Mouse (Mus musculus) cerebellum, postnatal 10 days (tissue): ENCODE results near the gene Pgam1.
"Not testable (repeated sequence)": the region's sequence is repeated elsewhere in the genome, so short reads cannot be mapped to it uniquely, and the experiment has no call there.

Experiments
- DNase-seq, 2 experiments: peaks; one replicate each; pipeline ENCODE4 v3.0.0; 2021; ENCODE audit warnings: mixed read lengths in 2 of 2

Gene Pgam1

DNA sequence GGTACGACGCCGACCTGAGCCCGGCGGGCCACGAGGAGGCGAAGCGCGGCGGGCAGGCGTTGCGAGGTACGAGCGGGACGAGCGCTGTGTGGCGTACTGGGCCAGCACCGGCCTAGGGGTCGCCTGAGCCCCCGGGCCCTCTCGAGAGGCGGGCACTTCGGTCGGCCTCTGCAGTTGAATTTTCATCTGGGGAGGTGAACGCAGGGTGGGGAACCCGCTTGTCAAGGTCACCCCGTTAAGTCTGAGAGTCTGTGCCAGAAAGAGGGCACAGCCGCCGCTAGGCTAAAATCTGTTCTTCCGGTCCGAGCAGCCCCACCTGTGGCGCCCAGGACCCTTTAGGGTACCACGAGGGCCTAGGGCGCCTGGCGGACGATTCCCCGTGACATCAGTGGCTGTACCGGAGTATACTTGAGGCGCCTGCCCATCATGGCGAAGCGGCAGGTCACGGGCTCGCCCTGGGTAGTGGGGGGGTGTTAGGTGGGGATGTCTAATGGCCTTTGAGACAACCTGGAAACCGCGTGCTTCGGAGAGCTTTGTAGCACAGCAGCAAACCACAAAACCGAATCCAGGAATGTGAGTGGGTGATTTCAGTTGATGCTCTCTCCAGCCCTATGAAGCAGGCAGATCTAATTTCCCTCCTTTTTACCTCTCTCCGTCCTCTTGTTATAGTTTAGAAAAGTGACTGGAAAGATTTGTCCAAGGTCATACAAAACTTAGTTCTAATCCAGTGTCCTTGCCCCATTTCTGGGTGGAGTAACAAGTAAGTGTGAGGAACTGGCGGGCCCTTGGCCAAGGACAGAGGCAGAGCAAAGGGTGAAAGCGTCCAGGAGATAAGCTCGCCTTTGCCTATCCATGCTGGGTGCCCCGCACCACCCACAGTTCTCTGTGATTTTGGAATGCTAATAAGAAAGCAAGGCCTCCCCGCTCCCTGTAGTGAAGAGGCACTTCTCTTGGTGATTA lies 678 bp downstream of the Pgam1 start:
- peak; percentile 66 for DNase-seq

GRCm38 (mm10) chr19:41913774-41914591 lies 2.3 kb downstream of the Pgam1 start:
- no peak for DNase-seq

DNA sequence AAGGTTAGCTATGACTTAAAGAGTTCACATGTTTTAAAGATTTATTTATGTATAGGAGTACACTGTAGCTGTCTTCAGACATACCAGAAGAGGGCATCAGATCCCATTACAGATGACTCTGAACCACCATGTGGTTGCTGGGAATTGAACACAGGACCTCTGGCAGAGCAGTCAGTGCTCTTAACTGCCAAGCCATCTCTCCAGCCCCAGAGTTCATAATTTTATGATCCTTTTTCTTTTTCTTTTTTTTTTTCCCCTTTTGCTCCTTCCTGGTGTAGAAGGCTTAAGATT lies 2.8 kb downstream of the Pgam1 start:
- not testable (repeated sequence) for DNase-seq

DNA sequence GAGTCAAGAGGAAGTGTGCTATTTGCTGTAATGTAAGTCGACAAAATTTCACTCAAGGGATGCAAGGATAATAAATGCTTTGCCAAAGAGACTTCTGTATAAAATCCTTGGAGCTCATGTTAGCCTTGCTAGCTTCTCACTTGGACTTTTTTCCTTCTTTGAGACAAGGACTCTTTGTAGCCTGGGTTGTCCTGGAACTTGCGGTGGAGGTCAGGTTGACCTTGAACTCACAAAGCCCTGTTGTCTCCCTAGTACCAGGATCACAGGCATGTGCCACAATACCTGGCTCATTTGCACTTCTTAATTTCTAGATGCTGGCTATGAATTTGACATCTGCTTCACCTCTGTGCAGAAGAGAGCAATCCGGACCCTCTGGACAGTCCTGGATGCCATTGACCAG lies 3.6 kb downstream of the Pgam1 start:
- no peak for DNase-seq

- no peak for DNase-seq
Measured at GRCm38 (mm10) chr19:41916853-41917252, 5.1 kb downstream of the Pgam1 start.

- DNase-seq: no peak
Measured at GRCm38 (mm10) chr19:41919471-41919870, 7.7 kb downstream of the Pgam1 start.

DNA sequence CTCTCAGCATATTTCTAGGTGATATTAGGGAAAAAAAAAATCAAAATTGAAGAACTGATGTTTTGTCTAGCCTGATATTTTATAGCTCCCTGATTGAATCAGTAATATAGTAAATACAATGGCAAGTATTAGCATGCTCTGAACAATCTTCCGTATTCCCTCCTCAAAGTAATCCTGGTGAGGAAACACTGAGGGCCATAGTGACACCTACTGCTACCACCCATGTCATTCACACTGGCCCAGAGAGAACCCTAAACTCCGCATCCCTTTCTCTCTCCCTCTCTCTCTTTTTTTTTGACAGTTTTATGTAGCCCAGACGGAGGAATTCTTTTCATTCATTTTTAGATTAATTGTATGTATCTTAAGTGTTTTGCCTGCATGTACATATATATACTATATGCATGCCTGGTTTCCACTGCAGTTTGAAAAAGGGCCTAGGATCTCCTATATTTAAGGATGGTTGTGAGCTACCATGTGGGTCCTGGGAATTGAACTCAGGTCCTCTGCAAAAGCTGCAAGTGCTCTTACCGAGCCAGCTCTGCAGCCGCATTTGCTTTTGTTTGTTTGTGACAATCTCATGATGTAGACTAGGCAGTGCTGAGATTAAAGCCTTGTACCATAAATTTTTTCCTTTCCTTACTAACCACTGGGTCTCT lies 8.8 kb downstream of the Pgam1 start:
- DNase-seq: no peak

GRCm38 (mm10) chr19:41932686-41933085 lies 21.0 kb downstream of the Pgam1 start:
- no peak for DNase-seq

DNA sequence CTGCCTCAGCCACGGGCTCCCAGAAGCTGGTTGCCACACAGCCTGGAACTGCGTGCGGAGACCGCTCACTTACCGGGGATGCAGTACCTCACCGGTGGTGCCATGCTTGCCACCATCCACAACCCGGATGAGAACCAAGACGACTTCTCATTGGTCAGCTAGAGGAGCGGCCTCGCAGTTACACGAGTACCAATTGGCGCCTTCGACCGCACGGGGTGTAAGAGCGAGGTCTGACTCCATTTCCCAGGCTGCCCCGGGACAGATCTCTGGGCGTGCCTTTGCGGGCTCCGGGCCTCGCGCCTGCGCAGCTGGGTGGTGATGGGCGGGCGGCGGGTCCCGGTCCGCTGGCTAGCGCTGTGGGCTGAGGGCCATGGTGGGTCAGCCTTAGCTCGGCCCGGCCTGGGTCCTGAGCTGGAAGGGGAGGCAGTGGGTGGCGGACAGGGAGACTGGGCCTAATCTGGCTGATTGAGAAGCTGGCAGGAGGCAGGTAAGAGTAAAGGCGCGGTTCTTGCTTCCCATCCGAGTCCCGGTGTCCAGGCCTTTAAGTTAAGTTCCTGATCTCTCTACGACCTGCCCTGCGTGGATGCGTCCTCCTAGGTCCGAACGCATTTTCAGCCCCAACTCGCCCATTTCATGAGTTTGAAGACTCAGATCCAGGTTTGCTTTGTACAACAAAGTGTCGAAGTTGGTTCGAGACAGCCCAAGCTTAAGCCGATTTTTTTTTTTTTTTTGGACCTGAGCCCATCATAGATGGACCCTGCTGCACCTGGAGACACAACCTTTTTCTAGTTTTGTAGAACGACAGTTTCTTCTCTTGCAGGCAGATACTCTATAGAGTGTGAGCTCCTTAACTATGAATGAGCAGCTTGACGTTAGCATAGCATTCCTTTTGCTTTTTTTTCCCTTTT lies 21.7 kb downstream of the Pgam1 start, which contains the start of the genes Exosc1 and Zdhhc16:
Gene Exosc1, minus strand, starts transcription at position 245 of the 908 bp plus-strand sequence.
Gene Zdhhc16, plus strand, starts transcription at position 302 of the 908 bp plus-strand sequence.
- peak; percentile 98 to 99 for DNase-seq

GRCm38 (mm10) chr19:41934124-41934523 lies 22.4 kb downstream of the Pgam1 start:
- peak; percentile 44 to 61 for DNase-seq

DNA sequence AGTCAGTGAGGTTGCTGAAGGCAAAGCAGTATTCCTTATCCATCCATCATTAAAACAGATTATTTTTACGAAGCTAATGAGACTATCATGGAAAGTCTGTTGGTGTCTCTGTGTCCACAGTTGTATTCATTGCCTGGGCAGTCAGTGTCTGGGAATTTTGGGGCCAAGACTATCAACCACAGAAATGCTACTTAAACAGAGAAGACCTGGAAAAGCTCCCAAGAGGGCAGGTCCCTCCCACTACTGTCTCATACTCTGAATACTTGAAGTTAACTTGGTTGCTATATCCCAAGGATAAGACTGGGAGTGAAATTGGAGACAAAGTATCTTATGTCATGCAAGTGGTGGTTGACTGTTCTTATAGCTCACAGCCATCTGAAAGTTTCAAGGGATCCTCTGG lies 24.2 kb downstream of the Pgam1 start:
- DNase-seq: no peak

DNA sequence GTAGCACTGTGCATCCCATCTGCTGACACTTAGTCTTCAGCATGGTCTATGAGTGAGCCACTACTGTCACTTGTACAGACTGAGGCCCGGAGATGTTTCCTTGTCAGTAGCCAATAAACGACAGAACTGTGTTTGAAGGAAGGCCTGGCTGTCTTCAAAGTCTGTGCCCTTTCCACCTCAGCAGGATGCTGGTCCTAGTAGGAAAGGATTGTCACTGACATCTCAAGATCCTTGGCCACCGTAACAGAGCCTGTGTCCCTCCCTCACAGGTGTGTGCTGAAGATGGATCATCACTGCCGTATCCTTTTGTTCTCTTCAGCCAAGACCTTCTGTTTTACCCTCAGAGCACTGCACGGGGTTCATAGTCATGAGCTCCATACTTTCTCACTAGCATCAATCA lies 26.8 kb downstream of the Pgam1 start:
- DNase-seq: no peak

GRCm38 (mm10) chr19:41943841-41944240 lies 32.1 kb downstream of the Pgam1 start:
- no peak for DNase-seq

GRCm38 (mm10) chr19:41952287-41952686 lies 40.6 kb downstream of the Pgam1 start:
- peak in 1 of 2 experiments; percentile 27 for DNase-seq

DNA sequence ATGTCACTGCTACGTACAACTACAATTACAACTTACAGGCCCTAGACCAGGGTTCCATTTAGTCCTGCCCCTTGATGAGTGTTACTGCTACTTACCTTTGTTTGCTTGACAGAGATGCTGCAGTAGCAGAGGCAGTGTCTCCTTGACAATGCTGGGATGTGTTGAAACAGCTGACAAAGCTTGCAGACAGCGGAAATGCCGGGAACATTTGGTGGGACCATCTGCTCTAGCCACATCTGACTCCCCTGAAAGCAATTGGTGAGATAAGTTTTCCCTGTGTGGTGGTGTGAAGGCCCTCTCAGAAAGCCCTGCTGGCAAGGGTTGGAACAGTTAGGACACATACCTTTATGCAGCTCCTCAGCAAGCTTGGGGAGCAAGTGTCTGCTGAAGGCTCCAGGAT lies 41.9 kb downstream of the Pgam1 start:
- no peak for DNase-seq
